Mouse (Mus musculus) ES-E14 (cell line): ENCODE results near the gene Gm12166. TPM values are rescaled to one million over a fixed set of nuclear protein-coding genes. Genes with fewer than 3 reads are reported as not detected.
A peak's percentile ranks its signal among the peaks of the same experiment; 100 is the strongest.

Source experiments
- DNase-seq: peaks from one replicate; pipeline ENCODE4 v3.0.0-alpha.2; 2013; ENCODE audit warnings: low read depth, low spot score
- H3K27ac ChIP-seq: 2 replicates; pipeline ENCODE4 v1.5.1; 2012; ENCODE audit warnings: low read depth, mild to moderate bottlenecking, low read length, moderate library complexity, mixed read lengths; ENCODE audit not compliant: poor library complexity, insufficient read depth, severe bottlenecking
- H3K36me3 ChIP-seq: 2 replicates; pipeline ENCODE4 v1.6.1; 2012; ENCODE audit warnings: mild to moderate bottlenecking, low read length, moderate library complexity, mixed read lengths; ENCODE audit not compliant: control insufficient read depth, poor library complexity, insufficient read depth, severe bottlenecking
- H3K4me1 ChIP-seq, 2 experiments: fragments of 150-350 bp in 1 of 2; sonication (generic) in 1 of 2; 2 replicates each; pipeline ENCODE4 v1.6.1; 2012; ENCODE audit warnings: low read length in 2 of 2, mild to moderate bottlenecking in 1 of 2, mixed read lengths in 1 of 2; ENCODE audit not compliant: control insufficient read depth in 2 of 2, insufficient read depth in 2 of 2, poor library complexity in 1 of 2
- H3K4me3 ChIP-seq, 2 experiments: fragments of 150-350 bp in 1 of 2; sonication (generic) in 1 of 2; 2 replicates each; pipeline ENCODE4 v1.5.1; 2012; ENCODE audit warnings: low read length in 2 of 2, low read depth in 1 of 2, mild to moderate bottlenecking in 1 of 2, mixed read lengths in 1 of 2; ENCODE audit not compliant: insufficient read depth in 1 of 2, poor library complexity in 1 of 2, severe bottlenecking in 1 of 2
- H3K9ac ChIP-seq: 2 replicates; pipeline ENCODE4 v1.6.1; 2012; ENCODE audit warnings: low read depth, mild to moderate bottlenecking, low read length, mixed read lengths; ENCODE audit not compliant: poor library complexity, insufficient read depth, severe bottlenecking
- H3K9me3 ChIP-seq: fragments of 150-350 bp; sonication (generic); 2 replicates; pipeline ENCODE4 v1.6.1; 2012; ENCODE audit warnings: low read depth, mild to moderate bottlenecking, low read length; ENCODE audit not compliant: control insufficient read depth, insufficient read depth
- CHD2 ChIP-seq: IDR thresholded peaks from 2 replicates; pipeline ENCODE4 v1.6.1; 2014; ENCODE audit warnings: mild to moderate bottlenecking, low read depth, low read length, inconsistent platforms
- HCFC1 ChIP-seq: IDR thresholded peaks from 2 replicates; pipeline ENCODE4 v1.6.1; 2012; ENCODE audit warnings: low read length, inconsistent platforms, borderline replicate concordance; ENCODE audit not compliant: insufficient read depth
- MAFK ChIP-seq: IDR thresholded peaks from 2 replicates; pipeline ENCODE4 v1.6.1; 2014; ENCODE audit warnings: mild to moderate bottlenecking, low read depth, low read length, inconsistent platforms; ENCODE audit not compliant: insufficient read depth
- ZC3H11A ChIP-seq: IDR thresholded peaks from 2 replicates; pipeline ENCODE4 v1.6.1; 2012; ENCODE audit warnings: low read depth, mild to moderate bottlenecking, inconsistent platforms, low read length, borderline replicate concordance
- ZNF384 ChIP-seq: IDR thresholded peaks from 2 replicates; pipeline ENCODE4 v1.6.1; 2012; ENCODE audit warnings: low read depth, low read length, inconsistent platforms
- in situ Hi-C, 2 experiments: fragments of 600-800 bp; cut with MboI; formaldehyde crosslinking; loops; one replicate each; pipeline ENCODE4 v1.15.1; 2025; ENCODE audit warnings: low sequenced_read_pairs in 2 of 2, inconsistent platforms in 1 of 2; ENCODE audit not compliant: unreplicated experiment in 2 of 2
- total RNA-seq: library from RNA; depleted of rRNA; stranded (reverse); fragments of 300-350 nt; gene quantifications from 2 replicates; pipeline ENCODE4 v1.2.3, GENCODE M21; 2012

Gm12166 gene
- total RNA-seq, 1 experiment, result 6.8 TPM

DNA sequence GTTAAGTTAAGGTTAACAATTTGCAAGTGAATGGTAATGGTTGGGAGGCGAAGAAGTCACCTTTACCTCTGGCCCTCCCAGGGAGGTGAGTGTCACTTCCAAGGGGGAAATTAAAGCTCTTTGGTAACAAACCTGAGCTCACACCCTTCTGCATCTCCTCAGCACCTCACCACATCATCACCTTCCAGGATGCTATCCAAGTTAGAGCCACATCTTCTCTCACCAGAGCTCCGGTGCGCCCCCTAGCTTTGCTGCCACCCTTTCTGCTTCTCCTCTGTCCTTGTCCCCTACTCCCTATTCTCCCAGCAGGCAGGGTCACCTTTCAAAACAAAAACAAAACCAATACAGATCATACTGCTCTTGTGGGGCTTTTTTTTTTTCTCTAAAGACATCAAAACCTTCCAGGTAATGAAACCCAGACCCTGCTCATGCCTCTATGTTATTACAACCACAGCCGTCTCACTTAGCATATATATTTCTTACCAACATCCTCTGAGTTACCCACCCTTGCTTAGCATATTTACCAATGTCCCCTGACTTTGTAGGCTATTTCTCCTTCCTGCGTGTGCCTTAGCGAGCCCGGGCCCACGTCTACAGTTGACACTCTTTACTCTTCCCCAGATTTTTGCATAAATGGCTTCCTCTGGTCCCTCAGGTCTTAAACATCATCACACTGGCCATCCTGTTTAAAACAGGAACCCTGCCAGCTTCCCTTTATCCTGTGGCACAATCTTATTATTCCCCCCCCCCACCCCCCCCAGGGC lies 7.9 kb upstream of the Gm12166 start:
- no peak for TF ChIP-seq ZC3H11A
- no peak for TF ChIP-seq ZNF384
- no peak for TF ChIP-seq MAFK
- TF ChIP-seq HCFC1, result no peak
- no peak for TF ChIP-seq CHD2

DNA sequence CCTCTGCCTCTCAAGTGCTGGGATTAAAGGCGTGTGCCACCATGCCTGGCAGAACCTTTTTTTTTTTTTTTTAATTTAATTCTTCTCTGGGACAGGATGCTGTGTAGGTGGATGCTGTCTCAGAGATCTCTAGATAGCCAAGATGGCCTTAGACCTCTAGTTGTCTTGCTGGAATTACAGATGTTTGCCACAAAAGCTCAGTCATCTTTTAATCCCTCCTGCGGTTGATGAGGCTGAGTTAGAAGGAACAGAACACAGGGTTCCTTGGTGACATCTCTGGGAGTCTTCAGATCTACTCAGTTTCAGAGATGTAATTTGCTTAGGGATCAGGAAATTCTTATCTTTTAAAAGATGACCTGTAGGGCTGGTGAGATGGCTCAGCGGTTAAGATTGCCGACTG lies 6.8 kb upstream of the Gm12166 start:
- H3K27ac ChIP-seq, result no peak overlapping the region
- peaks cover 8 to 21% of the 10 kb centered on the region in 2 experiments for H3K4me1 ChIP-seq
- DNase-seq, result no peak
- H3K9ac ChIP-seq, result no peak overlapping the region
- TF ChIP-seq MAFK, result no peak
- no peak for TF ChIP-seq ZC3H11A
- no peak for TF ChIP-seq CHD2
- TF ChIP-seq ZNF384, result no peak
- no peak for TF ChIP-seq HCFC1
- no peaks in the 10 kb centered on the region for H3K9me3 ChIP-seq
- in situ Hi-C loops, result no loop called here
- peaks cover 2% of the 10 kb centered on the region for H3K36me3 ChIP-seq
- H3K4me3 ChIP-seq, result no peak overlapping the region

More for the DNA sequence above, 7.9 kb upstream of the Gm12166 start:
- in situ Hi-C loops, result no loop called here
- H3K36me3 ChIP-seq, result peaks cover 7% of the 10 kb centered on the region
- DNase-seq, result no peak
- H3K9ac ChIP-seq, result no peak overlapping the region
- no peak overlapping the region for H3K4me3 ChIP-seq
- H3K27ac ChIP-seq, result no peak overlapping the region; the same call in 1 of the 2 replicates
- H3K4me1 ChIP-seq, result peaks cover 11 to 20% of the 10 kb centered on the region in 2 experiments
- H3K9me3 ChIP-seq, result no peaks in the 10 kb centered on the region

DNA sequence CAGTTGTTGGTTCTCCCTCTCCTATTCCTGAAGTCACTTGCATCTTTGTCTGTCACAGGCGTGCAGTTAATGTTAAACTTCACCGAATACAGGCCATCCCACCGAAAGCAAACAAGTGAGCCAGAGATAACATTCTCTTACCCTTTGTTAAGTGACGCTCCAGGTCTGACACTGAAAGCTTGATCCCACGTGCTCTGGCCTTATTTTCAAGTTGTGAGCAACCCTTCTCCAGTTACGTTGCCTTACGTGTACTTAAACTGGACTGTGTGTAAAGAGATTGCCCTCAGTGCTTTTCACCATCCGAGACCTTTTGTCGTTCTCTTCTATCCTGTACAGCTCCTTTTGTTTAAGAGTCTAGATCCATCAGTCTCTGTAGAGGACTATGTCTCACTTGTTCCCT lies 5.9 kb upstream of the Gm12166 start:
- TF ChIP-seq MAFK (no peak), ZNF384 (no peak), HCFC1 (no peak), CHD2 (no peak), ZC3H11A (no peak)
- H3K4me3 ChIP-seq, result peak overlapping the region in 1 of 2 experiments; percentile 76; a peak in 1 of 4 replicates
- H3K9ac ChIP-seq, result no peak overlapping the region
- H3K4me1 ChIP-seq, result peaks cover 6 to 18% of the 10 kb centered on the region in 2 experiments
- in situ Hi-C loops, result no loop called here
- no peaks in the 10 kb centered on the region for H3K9me3 ChIP-seq
- DNase-seq, result no peak
- H3K36me3 ChIP-seq, result peaks cover 2% of the 10 kb centered on the region
- no peak overlapping the region for H3K27ac ChIP-seq

DNA sequence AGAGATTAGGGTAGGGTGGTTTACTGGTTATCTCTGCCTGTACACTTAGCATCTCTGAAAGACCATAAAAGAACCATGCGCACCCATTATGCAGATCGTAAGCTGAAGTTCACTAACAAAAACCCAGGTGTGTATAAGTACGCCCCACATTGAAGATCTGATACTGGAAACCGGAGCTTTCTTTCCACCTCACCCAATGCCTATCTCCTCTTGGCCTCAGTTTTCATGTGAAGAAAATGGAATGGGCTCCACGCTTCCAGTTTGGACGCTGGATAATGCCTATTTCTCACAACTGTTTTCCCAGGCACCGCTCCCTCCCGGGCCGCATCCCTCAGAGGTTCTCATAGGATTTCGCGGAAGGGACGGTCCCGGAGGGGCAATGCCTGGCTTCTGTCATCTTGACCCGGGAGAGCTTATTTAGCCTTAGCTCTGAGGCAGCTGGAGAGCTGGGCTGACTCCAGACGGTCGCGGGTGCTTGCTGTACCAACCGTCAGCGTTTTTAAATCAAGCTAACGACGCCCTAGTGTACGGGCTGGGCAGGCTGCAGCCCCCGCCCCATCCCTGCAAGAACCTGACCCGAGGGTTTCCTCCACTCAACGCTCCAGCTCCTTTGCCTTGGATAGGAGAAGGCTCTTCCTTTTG lies 4.8 kb upstream of the Gm12166 start:
- H3K4me1 ChIP-seq, result peaks cover 6 to 17% of the 10 kb centered on the region in 2 experiments
- H3K4me3 ChIP-seq, result peak overlapping the region; percentile 76 to 90
- H3K36me3 ChIP-seq, result peaks cover 2% of the 10 kb centered on the region
- H3K27ac ChIP-seq, result peak overlapping the region; percentile 1; the same call in 1 of the 2 replicates
- H3K9ac ChIP-seq, result peak overlapping the region; percentile 51
- H3K9me3 ChIP-seq, result no peaks in the 10 kb centered on the region
- no peak for DNase-seq
- in situ Hi-C loops, result no loop called here
- TF ChIP-seq ZC3H11A (no peak), ZNF384 (no peak), HCFC1 (no peak), CHD2 (no peak), MAFK (no peak)
